Mouse (Mus musculus) erythroblast, embryonic 14.5 days (primary cell): ENCODE results near the gene Rap1gds1.

Experiments used
- GATA1 ChIP-seq: IDR thresholded peaks from 2 replicates; pipeline ENCODE4 v1.6.1; 2012; ENCODE audit warnings: low read length, inconsistent platforms, mixed read lengths
- TAL1 ChIP-seq: IDR thresholded peaks from 3 replicates; pipeline ENCODE4 v1.6.1; 2012; ENCODE audit warnings: low read length, inconsistent platforms, mixed read lengths

GRCm38 (mm10) chr3:138955220-138955619, 119.8 kb downstream of the Rap1gds1 start:
- TF ChIP-seq GATA1, result no peak
- no peak for TF ChIP-seq TAL1
